Mouse (Mus musculus) inflammation-experienced regulatory T-cells, adult 6 months (primary cell): ENCODE data around the gene Nav2. TPM values are rescaled to one million over a fixed set of nuclear protein-coding genes. Genes with fewer than 3 reads are reported as not detected.

ENCODE experiments used
- ATAC-seq: one replicate; pipeline ENCODE4 v1.8.0; 2017
- polyA plus RNA-seq, 3 experiments: library from polyadenylated mRNA; unstranded; fragments of 100-300 nt; shearing (Covaris generic); gene quantifications; one replicate each; pipeline ENCODE4 v1.2.1; 2017

The Nav2 gene
- polyA plus RNA-seq, 3 experiments from 2014 or later, result 27.1 to 51.3 (median 35.8) TPM

GRCm38 (mm10) chr7:49462328-49462811, 553.9 kb downstream of the Nav2 start:
- ATAC-seq, result peak; percentile 87

- ATAC-seq, result peak; percentile 72
These were observed 559.3 kb downstream of the Nav2 start for GRCm38 (mm10) chr7:49467861-49468260.

- no peak for ATAC-seq
These were observed 560.1 kb downstream of the Nav2 start for GRCm38 (mm10) chr7:49468492-49469205.

- ATAC-seq, result peak; percentile 35
These were observed 562.8 kb downstream of the Nav2 start for GRCm38 (mm10) chr7:49471278-49471677.

- no peak for ATAC-seq
These were observed 566.8 kb downstream of the Nav2 start for GRCm38 (mm10) chr7:49475282-49475681.

- ATAC-seq, result no peak
These were observed 567.6 kb downstream of the Nav2 start for GRCm38 (mm10) chr7:49476163-49476562.

- ATAC-seq, result peak; percentile 38
These were observed 568.1 kb downstream of the Nav2 start for GRCm38 (mm10) chr7:49476666-49477065.

- ATAC-seq, result no peak
These were observed 568.8 kb downstream of the Nav2 start for GRCm38 (mm10) chr7:49477076-49477975.

GRCm38 (mm10) chr7:49477976-49478349, 569.4 kb downstream of the Nav2 start:
- no peak for ATAC-seq

- no peak for ATAC-seq
These were observed 570.4 kb downstream of the Nav2 start for GRCm38 (mm10) chr7:49478886-49479285.

- ATAC-seq, result no peak
These were observed 572.4 kb downstream of the Nav2 start for GRCm38 (mm10) chr7:49480962-49481361.

- no peak for ATAC-seq
These were observed 575.7 kb downstream of the Nav2 start for GRCm38 (mm10) chr7:49484036-49484744.

- no peak for ATAC-seq
These were observed 576.9 kb downstream of the Nav2 start for GRCm38 (mm10) chr7:49485292-49485847.

- no peak for ATAC-seq
These were observed 578.8 kb downstream of the Nav2 start for GRCm38 (mm10) chr7:49487347-49487746.

GRCm38 (mm10) chr7:49488493-49489087, 580.1 kb downstream of the Nav2 start:
- no peak for ATAC-seq

GRCm38 (mm10) chr7:49490814-49491213, 582.3 kb downstream of the Nav2 start:
- ATAC-seq, result no peak

- no peak for ATAC-seq
These were observed 584.1 kb downstream of the Nav2 start for GRCm38 (mm10) chr7:49492622-49493021.

- ATAC-seq, result no peak
These were observed 584.7 kb downstream of the Nav2 start for GRCm38 (mm10) chr7:49493210-49493609.

- peak; percentile 56 for ATAC-seq
These were observed 586.1 kb downstream of the Nav2 start for GRCm38 (mm10) chr7:49494654-49495053.

GRCm38 (mm10) chr7:49496111-49496510, 587.6 kb downstream of the Nav2 start:
- ATAC-seq, result no peak

- ATAC-seq, result no peak
These were observed 588.4 kb downstream of the Nav2 start for GRCm38 (mm10) chr7:49496766-49497425.
